Mouse (Mus musculus) right cerebral cortex, postnatal 25 days (tissue): ENCODE measurements around the gene Ffar1.
A peak's percentile ranks its signal among the peaks of the same experiment; 100 is the strongest.

Experiments
- DNase-seq: peaks from one replicate; pipeline ENCODE4 v3.0.0; 2022

Ffar1 gene

DNA sequence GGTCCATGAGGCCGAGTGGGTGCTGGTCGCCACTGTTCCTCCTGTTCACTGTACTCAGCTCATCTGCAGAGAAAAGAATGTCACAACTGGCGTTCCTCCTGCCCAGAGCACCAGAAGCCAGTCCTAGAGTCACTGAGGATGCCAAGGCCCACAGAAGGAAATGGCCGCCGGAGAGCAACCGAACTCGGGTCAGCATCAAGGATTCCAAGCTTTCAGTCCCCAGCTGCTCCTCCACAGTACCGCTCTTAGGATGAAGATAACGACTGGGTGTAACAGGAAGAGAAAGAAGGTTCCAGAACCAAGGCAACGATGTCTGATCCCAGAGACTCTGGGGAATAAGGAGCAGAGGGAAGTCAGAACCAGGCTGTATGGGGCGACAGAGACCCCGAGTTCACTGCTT is at the start of gene Ffar1:
Ffar1 (minus strand) TSS at position 101 of the 400 bp plus-strand sequence.
- DNase-seq, result no peak

DNA sequence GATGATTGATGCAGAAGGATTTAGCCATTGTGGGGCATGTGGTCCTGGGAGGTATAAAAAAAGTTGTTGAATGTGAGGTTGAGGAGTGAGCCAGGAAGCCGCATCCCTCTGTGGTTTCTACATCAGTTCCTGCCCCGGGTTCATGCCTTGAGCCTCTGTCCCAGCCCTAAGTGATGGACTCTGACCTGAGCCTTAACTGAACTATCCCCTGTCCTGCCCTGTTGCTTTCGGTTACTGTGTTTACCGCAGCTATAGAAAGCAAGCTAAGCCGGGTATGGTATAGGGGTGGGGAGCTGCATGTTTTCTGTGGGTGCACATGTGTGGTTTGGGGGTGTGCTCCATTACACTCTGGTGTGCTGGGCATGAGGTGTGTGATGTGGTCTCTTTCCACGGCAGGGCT is 48.4 kb upstream of the Ffar1 start:
- no peak for DNase-seq

GRCm38 (mm10) chr7:30908992-30909431 is 47.6 kb upstream of the Ffar1 start:
- no peak for DNase-seq

DNA sequence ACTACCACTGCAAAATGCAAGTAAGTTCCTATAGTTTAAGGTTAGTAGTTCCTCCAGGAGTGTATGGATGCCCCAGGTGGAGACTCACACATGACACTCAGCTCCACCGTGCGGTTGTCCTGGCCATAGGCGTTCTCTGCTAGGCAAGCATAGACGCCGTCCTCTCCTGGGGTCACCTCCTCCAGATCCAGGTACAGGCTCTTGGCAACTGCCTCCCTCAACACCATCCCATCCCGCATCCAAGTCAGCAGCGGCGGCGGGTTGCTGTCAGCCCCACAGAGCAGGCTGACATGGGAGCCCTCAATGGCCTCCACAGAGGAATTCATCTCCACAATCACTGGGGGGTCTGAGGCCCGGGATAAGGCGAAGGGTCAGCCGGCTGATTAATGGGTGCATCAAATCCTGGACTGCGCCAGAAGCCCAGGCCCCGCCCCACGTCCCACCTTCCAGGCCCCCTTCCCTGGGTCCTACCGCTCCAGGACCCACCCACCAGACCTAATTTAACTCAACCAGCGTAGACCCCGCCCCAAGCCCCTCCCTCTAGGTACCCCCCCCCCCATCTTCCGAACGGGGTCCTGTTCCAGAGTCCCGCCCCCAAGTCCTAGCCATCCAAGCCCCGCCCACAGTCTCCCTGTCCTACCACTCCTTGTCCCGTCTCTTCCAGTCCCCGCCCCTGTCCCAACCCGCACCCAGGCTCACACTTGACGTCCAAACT is 47.1 kb upstream of the Ffar1 start:
- no peak for DNase-seq

GRCm38 (mm10) chr7:30904042-30904441 is 42.7 kb upstream of the Ffar1 start:
- peak; percentile 16 for DNase-seq

DNA sequence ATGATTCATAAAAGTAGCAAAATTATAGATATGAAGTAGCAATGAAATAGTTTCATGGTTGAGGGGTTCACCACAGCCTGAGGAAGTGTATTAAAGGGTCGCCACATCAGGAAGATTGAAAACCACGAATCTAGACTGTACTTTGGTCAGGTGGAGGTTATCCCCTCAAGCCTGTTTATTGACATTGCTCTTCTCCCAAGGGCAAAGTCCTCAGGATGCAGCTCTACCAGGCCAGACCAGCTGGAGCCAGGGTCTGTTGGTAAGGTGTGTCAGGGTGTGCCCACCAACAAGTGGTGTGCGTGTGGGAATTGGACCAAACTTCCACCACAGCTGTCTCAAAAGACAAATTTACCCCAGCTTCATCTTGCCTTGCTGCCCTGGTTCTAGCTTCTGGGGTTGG is 33.9 kb upstream of the Ffar1 start:
- DNase-seq, result no peak

- no peak for DNase-seq
These were observed 31.2 kb upstream of the Ffar1 start for GRCm38 (mm10) chr7:30892515-30892914.

DNA sequence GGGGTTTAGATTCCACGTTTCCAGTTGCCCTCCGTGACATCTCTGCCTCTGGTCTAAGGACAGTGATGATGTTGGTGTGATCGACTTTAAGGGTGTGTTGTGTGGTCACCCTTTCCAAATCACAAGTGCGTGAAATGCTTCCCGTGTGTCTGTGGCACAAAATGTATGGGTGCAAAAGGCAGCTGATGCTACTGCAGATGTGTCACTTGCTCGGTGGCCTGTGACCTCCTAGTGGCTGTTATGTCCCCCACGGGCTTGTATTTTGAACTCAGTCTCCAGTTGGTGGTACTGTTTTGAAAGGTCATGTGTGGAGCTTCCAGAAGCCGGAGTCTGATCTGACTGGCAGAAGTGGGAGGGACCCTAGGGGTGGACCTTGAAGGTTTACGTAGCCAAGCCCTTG is 30.4 kb upstream of the Ffar1 start:
- DNase-seq, result no peak

DNA sequence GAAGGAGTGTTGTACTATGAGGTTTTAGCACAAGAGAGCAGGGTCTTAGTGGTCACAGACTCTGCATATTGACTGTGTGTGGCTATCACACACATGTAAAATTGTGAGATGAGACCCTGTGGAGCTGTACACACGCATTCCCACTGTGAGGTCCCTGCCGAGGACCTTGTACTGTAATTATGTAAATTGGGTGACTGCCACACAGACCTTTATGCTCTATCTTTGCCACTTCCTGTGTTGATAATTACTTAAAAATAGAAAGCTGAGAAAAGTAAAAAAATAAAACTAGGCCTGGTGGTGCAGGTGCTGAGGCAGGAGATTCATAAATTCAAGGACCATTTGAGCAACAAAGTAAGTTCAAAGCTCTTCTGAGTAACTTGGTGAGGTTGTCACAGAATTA is 29.3 kb upstream of the Ffar1 start:
- no peak for DNase-seq

- no peak for DNase-seq
These were observed 27.4 kb upstream of the Ffar1 start for GRCm38 (mm10) chr7:30888786-30889185.

DNA sequence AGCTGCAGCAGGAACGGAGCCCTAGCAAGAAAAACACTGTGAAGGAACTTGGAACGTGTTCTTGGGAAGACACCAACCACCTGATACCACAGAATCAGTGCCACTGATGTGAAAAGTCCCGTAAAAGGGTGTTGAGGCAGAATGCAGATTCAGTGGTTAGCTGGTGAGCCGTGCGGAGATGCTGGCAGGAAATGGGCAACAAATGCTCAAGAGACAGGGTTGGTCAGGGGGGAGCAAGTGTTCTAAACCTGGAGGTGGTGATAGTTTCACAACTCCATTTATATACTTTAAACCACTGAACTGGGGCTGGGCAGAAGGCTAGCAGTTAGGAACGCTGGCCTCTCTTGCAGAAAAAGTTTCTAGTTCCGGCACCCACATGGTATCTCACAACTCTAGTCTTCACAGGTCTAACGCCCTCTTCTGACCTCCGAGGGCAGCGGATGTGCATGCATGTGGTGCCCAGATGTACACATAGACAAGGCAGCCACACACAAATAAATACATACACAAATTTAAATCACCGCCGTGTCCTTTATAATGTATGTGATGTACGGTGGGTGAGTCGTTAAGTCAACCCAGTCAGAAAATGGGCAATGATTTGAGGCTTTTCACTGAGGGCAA is 26.3 kb upstream of the Ffar1 start:
- no peak for DNase-seq

DNA sequence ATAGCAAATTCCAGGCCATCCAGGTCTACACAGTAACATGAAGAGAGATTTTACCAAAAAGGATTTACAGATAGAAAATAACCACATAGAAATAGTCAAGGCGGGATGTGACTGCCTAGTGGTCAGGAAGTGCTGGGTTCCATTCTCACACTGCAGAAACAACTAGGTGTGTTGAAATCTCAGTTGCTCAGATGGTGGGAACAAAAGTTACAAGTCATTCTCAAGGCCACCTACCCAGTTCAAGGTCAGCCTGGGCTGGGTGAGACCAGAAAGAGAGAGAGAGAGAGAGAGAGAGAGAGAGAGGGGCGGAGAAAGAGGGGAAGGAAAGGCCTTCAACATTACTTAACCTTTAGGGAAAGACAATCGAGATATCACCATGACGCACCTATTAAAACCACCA is 25.5 kb upstream of the Ffar1 start:
- no peak for DNase-seq

DNA sequence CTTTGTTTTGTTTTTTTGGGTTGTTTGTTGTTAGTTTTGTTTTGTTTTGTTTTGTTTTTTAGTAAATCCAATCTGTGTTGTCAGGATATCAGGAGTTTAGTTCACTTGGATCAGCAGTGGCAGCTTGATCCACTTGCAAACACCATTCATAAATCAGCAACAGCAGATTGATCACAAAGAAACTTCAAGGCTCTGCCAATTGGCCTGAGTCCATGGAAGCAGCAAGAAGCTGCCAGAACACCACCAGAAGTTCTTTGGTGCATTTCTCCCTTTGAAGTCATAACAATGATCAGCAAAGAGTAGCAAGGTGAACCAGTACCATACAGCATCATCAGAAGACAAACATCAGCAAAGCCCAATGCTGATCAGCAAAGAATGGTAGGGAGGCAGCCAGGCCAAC is 22.7 kb upstream of the Ffar1 start:
- no peak for DNase-seq

DNA sequence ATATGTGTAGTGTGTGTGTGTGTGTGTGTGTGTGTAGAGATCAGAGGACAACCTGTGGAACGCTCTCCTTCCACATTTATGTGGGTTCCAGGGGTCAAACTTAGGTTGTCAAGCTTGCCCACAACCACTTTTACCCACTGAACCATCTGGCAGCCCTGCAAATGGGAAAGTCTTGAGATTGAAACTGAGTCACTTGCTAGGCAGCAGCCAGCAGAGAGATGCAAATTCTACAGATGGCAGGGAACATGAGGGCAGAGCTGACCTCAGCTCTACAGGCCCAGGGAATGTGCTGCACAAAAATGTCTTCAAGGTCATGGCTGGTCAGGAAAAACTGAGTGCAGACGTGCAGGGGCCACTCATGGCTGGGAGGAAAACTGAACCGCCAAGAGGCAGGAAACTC is 20.0 kb upstream of the Ffar1 start:
- no peak for DNase-seq

DNA sequence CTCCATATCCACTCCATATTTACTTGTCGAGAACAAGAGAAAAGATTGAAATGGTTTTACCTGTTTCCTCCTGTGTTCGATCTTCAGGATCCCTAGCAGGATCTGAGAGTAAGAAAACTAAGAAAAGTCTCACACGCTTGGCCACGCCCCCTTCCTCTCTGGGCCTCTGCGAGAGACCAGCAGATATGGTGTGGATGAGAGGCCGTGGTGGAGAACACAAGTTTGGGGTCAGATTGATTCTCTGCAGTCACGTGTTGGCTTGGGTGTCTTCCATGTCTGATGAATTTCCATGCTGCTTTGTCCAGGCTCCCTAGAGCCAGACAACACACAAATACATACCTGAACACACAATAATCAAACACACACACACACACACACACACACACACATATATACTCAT is 18.8 kb upstream of the Ffar1 start, which contains the start of gene Cd22:
Cd22 (minus strand) TSS at position 167 of the 400 bp plus-strand sequence.
- DNase-seq, result no peak

DNA sequence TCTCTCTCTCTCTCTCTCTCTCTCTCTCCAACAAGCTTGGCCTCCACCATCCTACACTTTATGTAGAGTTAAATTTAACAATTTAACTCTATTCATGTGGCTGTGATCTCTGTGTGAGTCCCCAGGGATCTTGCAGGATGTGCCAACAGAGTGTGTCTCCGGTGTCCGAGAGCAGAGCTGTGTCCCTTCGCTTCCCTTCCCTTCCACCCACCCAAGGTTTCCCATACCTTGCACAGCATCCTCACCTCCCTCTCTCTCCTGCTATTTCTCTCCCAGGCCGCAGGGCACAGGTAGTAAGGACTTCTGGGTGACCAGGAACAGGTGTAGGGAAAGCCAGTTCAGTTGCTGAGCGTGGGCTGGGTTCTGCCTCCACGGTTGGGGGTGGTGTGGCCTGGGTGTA is 17.6 kb upstream of the Ffar1 start:
- DNase-seq, result no peak

GRCm38 (mm10) chr7:30873083-30873482 is 11.7 kb upstream of the Ffar1 start:
- DNase-seq, result peak; percentile 48

DNA sequence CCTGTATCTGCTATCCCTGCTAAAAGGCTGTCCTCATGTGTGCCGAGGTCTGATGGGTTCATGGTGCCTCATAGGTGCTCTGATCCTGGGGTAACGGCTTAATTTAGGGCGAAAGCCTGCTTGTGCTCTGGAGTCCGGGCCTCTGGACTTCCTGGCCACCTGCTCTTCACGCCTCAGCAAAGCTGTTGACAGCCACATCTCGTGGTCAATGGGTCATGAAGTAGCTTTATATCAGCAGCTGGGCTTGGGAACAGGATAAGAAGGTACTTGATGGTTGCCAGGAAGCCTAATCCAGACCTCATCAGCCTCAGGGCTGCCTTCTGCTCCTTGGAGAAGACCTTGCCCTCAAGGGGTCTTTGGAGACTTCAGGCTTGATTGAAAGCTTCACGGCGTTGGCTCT is 2.0 kb upstream of the Ffar1 start:
- DNase-seq, result no peak

DNA sequence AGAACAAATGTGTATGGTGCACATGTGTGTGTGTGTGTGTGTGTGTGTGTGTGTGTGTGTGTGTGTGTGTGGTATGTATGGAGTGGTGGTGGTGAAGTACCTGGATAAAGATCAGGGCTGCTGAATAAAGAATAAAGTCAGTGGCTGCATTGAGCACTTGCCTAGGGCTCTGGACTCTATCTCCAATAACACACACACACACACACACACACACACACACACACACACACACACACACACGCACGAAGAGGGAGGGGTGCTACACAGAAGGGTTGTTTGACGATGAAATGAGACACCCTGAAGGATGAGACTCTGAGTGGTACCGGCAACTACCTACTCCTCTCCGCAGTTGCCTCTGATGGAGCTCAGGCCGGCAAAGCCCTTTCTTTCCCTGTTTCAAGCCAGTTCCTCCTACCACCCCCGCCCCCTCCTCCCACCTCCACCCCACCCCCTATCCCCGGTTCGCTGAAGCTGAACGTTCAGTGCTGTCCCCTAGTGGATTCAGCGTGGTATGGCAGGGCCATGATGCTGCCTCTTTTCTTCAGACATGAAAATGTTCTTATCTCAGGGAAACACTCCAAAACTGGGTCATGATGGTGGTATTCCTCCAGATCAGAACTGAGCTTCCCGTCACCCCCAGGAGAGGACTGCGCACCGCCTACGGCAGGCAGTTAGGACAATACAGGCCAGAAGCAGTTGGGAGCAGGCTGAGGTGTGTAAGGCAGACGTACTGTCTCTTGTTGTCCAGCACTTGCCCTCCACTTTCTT is 1.5 kb downstream of the Ffar1 start:
- peak; percentile 34 for DNase-seq

- peak; percentile 66 for DNase-seq
These were observed 2.1 kb downstream of the Ffar1 start for GRCm38 (mm10) chr7:30859290-30859634.

DNA sequence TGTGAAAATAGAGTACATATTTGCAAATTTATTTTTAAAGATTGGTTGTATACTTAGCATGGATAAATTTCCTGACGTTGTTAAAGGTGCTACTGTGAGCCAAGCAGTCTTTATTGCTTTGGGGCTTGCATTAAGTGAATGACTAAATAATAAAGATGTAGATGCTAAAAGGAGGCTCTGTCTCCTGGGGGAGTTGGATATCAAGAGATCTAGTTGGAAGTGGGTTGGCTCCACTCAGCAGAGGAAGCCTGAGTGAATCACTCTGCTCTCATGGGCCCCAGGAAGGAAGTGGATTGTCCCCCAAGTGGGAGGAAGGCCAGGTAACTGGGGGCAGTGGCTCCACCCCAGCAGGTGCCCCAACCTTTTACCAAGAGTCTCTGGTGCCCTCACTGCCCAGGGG is 3.6 kb downstream of the Ffar1 start:
- no peak for DNase-seq

DNA sequence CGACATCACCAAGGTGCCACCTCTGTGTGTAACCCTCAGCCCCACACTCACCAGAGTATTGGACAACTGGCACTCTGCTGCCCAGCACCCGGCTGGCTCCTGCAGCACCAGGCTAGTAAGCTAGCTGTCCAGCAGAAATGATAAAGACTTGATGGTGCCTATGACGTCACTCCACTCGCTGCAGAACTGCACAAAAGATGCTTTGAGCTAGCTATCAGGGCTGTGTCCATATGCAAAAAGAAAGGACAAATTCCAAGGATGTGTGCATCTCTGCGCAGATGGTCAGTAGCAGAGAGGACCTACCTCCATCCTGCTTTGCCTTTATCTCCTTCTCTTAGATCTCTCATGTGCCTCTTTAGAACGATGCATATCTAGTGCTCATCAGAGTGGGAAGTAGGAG is 5.3 kb downstream of the Ffar1 start, which contains the start of gene Ffar3:
Ffar3 (minus strand) TSS at position 101 of the 400 bp plus-strand sequence.
- no peak for DNase-seq

- DNase-seq, result no peak
These were observed 9.9 kb downstream of the Ffar1 start for GRCm38 (mm10) chr7:30851421-30851820.

- DNase-seq, result no peak
These were observed 13.4 kb downstream of the Ffar1 start for GRCm38 (mm10) chr7:30847934-30848333.
